Mouse (Mus musculus) forebrain, embryonic 14.5 days (tissue): ENCODE measurements around the gene Slfn4. TPM values are rescaled to one million over a fixed set of nuclear protein-coding genes. Genes with fewer than 3 reads are reported as not detected.
"Not testable (repeated sequence)": the region's sequence is repeated elsewhere in the genome, so short reads cannot be mapped to it uniquely, and the experiment has no call there.

Experiments used
- ATAC-seq: fragments of 200-750 bp; cut with Nextera tagmentation; 2 replicates; pipeline ENCODE4 v1.8.0; 2017; ENCODE audit warnings: mild to moderate bottlenecking, moderate library complexity
- DNase-seq: peaks from one replicate; pipeline ENCODE4 v3.0.0-alpha.2; 2015; ENCODE audit warnings: low spot score
- H3K27ac ChIP-seq: fragments of 300-500 bp; sonication (generic); 2 replicates; pipeline ENCODE4 v1.5.1; 2014; ENCODE audit warnings: low read depth, mild to moderate bottlenecking, control low read depth, low read length, moderate library complexity
- H3K27me3 ChIP-seq: fragments of 300-500 bp; sonication (generic); replicated peaks from 2 replicates; pipeline ENCODE4 v1.6.1; 2014; ENCODE audit warnings: low read length, control low read depth, mixed read lengths; ENCODE audit not compliant: control insufficient read depth, insufficient read depth
- H3K36me3 ChIP-seq: fragments of 300-500 bp; sonication (generic); 2 replicates; pipeline ENCODE4 v1.6.1; 2014; ENCODE audit warnings: low read length, control low read depth; ENCODE audit not compliant: control insufficient read depth, insufficient read depth
- H3K4me1 ChIP-seq: fragments of 300-500 bp; sonication (generic); 2 replicates; pipeline ENCODE4 v1.6.1; 2014; ENCODE audit warnings: antibody characterized with exemption, low read length, control low read depth; ENCODE audit not compliant: control insufficient read depth, insufficient read depth
- H3K4me2 ChIP-seq: fragments of 300-500 bp; sonication (generic); 2 replicates; pipeline ENCODE4 v1.6.1; 2014; ENCODE audit warnings: mild to moderate bottlenecking, control low read depth, low read length
- H3K4me3 ChIP-seq: fragments of 300-500 bp; sonication (generic); 2 replicates; pipeline ENCODE4 v1.5.1; 2014; ENCODE audit warnings: low read depth, low read length, control low read depth
- H3K9ac ChIP-seq: fragments of 300-500 bp; sonication (generic); 2 replicates; pipeline ENCODE4 v1.6.1; 2014; ENCODE audit warnings: mild to moderate bottlenecking, low read length, control low read depth, moderate library complexity
- H3K9me3 ChIP-seq: fragments of 300-500 bp; sonication (generic); replicated peaks from 2 replicates; pipeline ENCODE4 v1.6.1; 2016; ENCODE audit warnings: low read length, control low read depth, mixed read lengths; ENCODE audit not compliant: control insufficient read depth
- WGBS: fragments of 180-500 bp; shearing (Covaris S2); extraction: QIAGEN DNeasy Blood & Tissue Kit; methylation state at CpG from one replicate; pipeline ENCODE4 v1.1.7; 2014; 5-methylcytosine and 5-hydroxymethylcytosine counted together
- polyA plus RNA-seq: library from polyadenylated mRNA; unstranded; fragments of >200 nt; fragmentation: Nextera tagmentation; extraction: Ambion mirVana; gene quantifications from 2 replicates; pipeline ENCODE4 v1.2.1, GENCODE M21; 2014

Gene Slfn4
- polyA plus RNA-seq, 1 experiment from 2014 or later, result not detected

DNA sequence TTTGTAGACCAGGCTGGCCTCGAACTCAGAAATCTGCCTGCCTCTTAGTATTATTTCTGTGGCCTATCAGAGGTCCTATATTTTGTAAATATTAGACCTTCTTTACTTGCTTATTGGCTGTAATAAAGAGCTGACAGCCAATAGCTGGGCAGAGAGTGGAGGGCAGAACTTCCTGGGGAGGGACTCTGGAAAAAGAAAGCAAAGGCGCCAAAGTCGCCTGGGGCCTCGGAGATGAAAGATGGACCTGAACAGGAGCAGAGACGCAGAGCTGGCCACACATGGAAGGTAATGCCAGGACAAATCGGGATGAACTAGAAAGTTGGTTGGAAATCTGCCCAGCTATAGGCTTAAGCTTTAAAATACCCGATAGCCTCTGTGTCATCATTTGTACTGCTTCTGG, 48.4 kb downstream of the Slfn4 start:
- no peak overlapping the region for H3K27ac ChIP-seq
- no peak overlapping the region for H3K4me2 ChIP-seq
- H3K4me1 ChIP-seq, result no peaks in the 10 kb centered on the region
- DNase-seq (no peak), ATAC-seq (no peak)
- H3K4me3 ChIP-seq, result no peak overlapping the region
- no peaks in the 10 kb centered on the region for H3K36me3 ChIP-seq
- 86% methylated on average over 7 of the region's 7 CpGs for WGBS
- H3K27me3 ChIP-seq, result no peaks in the 10 kb centered on the region
- no peaks in the 10 kb centered on the region for H3K9me3 ChIP-seq
- no peak overlapping the region for H3K9ac ChIP-seq

DNA sequence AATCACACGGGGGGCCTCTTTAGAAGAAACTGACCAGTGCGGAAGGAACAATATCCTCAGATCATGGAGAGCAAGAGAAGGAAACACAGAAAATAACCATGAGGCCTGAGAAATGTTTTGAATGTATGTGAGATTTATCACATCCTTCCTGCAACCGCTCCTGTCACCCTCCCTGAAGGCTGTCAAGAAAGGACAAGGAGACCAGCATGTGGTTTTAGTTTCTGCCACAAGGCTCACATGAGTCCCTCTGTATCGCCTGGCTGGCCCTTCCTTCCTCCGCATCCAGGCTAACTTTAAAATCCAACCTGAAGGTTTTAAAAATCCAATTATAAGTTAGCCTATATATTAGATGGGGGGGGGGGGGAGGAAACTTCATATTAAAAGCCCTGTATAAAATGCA, 48.8 kb downstream of the Slfn4 start:
- not testable (repeated sequence) for H3K36me3 ChIP-seq, H3K9ac ChIP-seq, H3K4me2 ChIP-seq, H3K4me3 ChIP-seq, H3K9me3 ChIP-seq, DNase-seq, ATAC-seq, H3K4me1 ChIP-seq, H3K27ac ChIP-seq, H3K27me3 ChIP-seq
- 88% methylated on average over 5 of the region's 5 CpGs for WGBS

- Histone ChIP-seq H3K36me3 (no peaks in the 10 kb centered on the region), H3K4me1 (no peaks in the 10 kb centered on the region), H3K4me3 (no peak overlapping the region), H3K9me3 (no peaks in the 10 kb centered on the region), H3K4me2 (no peak overlapping the region), H3K27me3 (no peaks in the 10 kb centered on the region), H3K27ac (no peak overlapping the region), H3K9ac (no peak overlapping the region)
- no peak for DNase-seq
- 91% methylated on average over 9 of the region's 9 CpGs for WGBS
- no peak for ATAC-seq
These were observed 49.2 kb downstream of the Slfn4 start for GRCm38 (mm10) chr11:83224217-83224616.

GRCm38 (mm10) chr11:83224750-83225149, 49.8 kb downstream of the Slfn4 start:
- Histone ChIP-seq H3K4me3 (no peak overlapping the region), H3K9ac (no peak overlapping the region), H3K27ac (no peak overlapping the region), H3K36me3 (no peaks in the 10 kb centered on the region), H3K9me3 (no peaks in the 10 kb centered on the region), H3K4me1 (no peaks in the 10 kb centered on the region), H3K4me2 (no peak overlapping the region), H3K27me3 (no peaks in the 10 kb centered on the region)
- ATAC-seq (no peak), DNase-seq (no peak)
- WGBS, result 70% methylated on average over 3 of the region's 3 CpGs

- 89% methylated on average over 9 of the region's 9 CpGs for WGBS
- ATAC-seq (no peak), DNase-seq (no peak)
- Histone ChIP-seq H3K4me2 (no peak overlapping the region), H3K27me3 (no peaks in the 10 kb centered on the region), H3K4me1 (no peaks in the 10 kb centered on the region), H3K9me3 (no peaks in the 10 kb centered on the region), H3K27ac (no peak overlapping the region), H3K4me3 (no peak overlapping the region), H3K9ac (no peak overlapping the region), H3K36me3 (no peaks in the 10 kb centered on the region)
These were observed 50.5 kb downstream of the Slfn4 start for GRCm38 (mm10) chr11:83225371-83225960.

- no peaks in the 10 kb centered on the region for H3K4me1 ChIP-seq
- WGBS, result 90% methylated on average over 7 of the region's 7 CpGs
- ATAC-seq, result no peak
- H3K27me3 ChIP-seq, result no peaks in the 10 kb centered on the region
- no peaks in the 10 kb centered on the region for H3K9me3 ChIP-seq
- H3K27ac ChIP-seq, result no peak overlapping the region
- no peak overlapping the region for H3K9ac ChIP-seq
- H3K36me3 ChIP-seq, result no peaks in the 10 kb centered on the region
- H3K4me2 ChIP-seq, result no peak overlapping the region
- DNase-seq, result no peak
- no peak overlapping the region for H3K4me3 ChIP-seq
These were observed 53.1 kb downstream of the Slfn4 start for GRCm38 (mm10) chr11:83227926-83228723.

GRCm38 (mm10) chr11:83230966-83231365, 56.0 kb downstream of the Slfn4 start:
- ATAC-seq, result no peak
- Histone ChIP-seq H3K27me3 (no peaks in the 10 kb centered on the region), H3K4me3 (no peak overlapping the region), H3K9me3 (no peaks in the 10 kb centered on the region), H3K36me3 (no peaks in the 10 kb centered on the region), H3K9ac (no peak overlapping the region), H3K4me1 (no peaks in the 10 kb centered on the region), H3K4me2 (no peak overlapping the region), H3K27ac (no peak overlapping the region)
- 62% methylated on average over 3 of the region's 3 CpGs for WGBS
- DNase-seq, result no peak

- not testable (repeated sequence) for H3K4me3 ChIP-seq, H3K4me2 ChIP-seq, H3K36me3 ChIP-seq, DNase-seq, H3K4me1 ChIP-seq, H3K9ac ChIP-seq, H3K9me3 ChIP-seq, H3K27ac ChIP-seq, ATAC-seq, H3K27me3 ChIP-seq
- WGBS, result 27% methylated on average over 5 of the region's 5 CpGs
These were observed 58.6 kb downstream of the Slfn4 start for GRCm38 (mm10) chr11:83233621-83234020.

- ATAC-seq, H3K9ac ChIP-seq, H3K27me3 ChIP-seq, H3K27ac ChIP-seq, H3K4me3 ChIP-seq, H3K36me3 ChIP-seq, H3K4me2 ChIP-seq, H3K9me3 ChIP-seq, DNase-seq, H3K4me1 ChIP-seq: not testable (repeated sequence)
- WGBS, result 84% methylated on average over 9 of the region's 9 CpGs
These were observed 62.4 kb downstream of the Slfn4 start for GRCm38 (mm10) chr11:83237390-83237789.
